Mouse (Mus musculus) left cerebral cortex, adult 9 months (tissue): ENCODE results near the gene Banp.

Experiments used
- DNase-seq, 2 experiments: peaks; one replicate each; pipeline ENCODE4 v3.0.0; 2022; ENCODE audit warnings: low spot score in 2 of 2

The Banp gene

GRCm38 (mm10) chr8:122058951-122059350 lies 109.4 kb downstream of the Banp start:
- DNase-seq: peak; percentile 37 to 56

GRCm38 (mm10) chr8:122062508-122063223 lies 113.1 kb downstream of the Banp start:
- no peak for DNase-seq

GRCm38 (mm10) chr8:122064353-122064752 lies 114.8 kb downstream of the Banp start:
- no peak for DNase-seq

- DNase-seq: no peak
These were observed 118.4 kb downstream of the Banp start for GRCm38 (mm10) chr8:122067783-122068505.

GRCm38 (mm10) chr8:122068609-122069008 lies 119.1 kb downstream of the Banp start:
- no peak for DNase-seq

- peak in 1 of 2 experiments; percentile 63 for DNase-seq
These were observed 119.7 kb downstream of the Banp start for GRCm38 (mm10) chr8:122069281-122069680.

GRCm38 (mm10) chr8:122071193-122071592 lies 121.6 kb downstream of the Banp start:
- no peak for DNase-seq

GRCm38 (mm10) chr8:122073964-122074363 lies 124.4 kb downstream of the Banp start:
- no peak for DNase-seq

- no peak for DNase-seq
These were observed 124.9 kb downstream of the Banp start for GRCm38 (mm10) chr8:122074442-122074841.

GRCm38 (mm10) chr8:122074977-122075376 lies 125.4 kb downstream of the Banp start:
- DNase-seq: no peak

GRCm38 (mm10) chr8:122076183-122076842 lies 126.8 kb downstream of the Banp start:
- no peak for DNase-seq

- DNase-seq: no peak
These were observed 128.8 kb downstream of the Banp start for GRCm38 (mm10) chr8:122078321-122078720.
